Mouse (Mus musculus) c-Kit-negative CD71-positive TER-119-positive erythroid progenitor cells, embryonic 14.5 days (primary cell): ENCODE data around the gene Dock2.
"Not testable (repeated sequence)": the region's sequence is repeated elsewhere in the genome, so short reads cannot be mapped to it uniquely, and the experiment has no call there.

Experiments used
- DNase-seq: peaks from one replicate; pipeline ENCODE4 v3.0.0-alpha.2; 2013; ENCODE audit warnings: low read depth, low spot score

Dock2 gene

DNA sequence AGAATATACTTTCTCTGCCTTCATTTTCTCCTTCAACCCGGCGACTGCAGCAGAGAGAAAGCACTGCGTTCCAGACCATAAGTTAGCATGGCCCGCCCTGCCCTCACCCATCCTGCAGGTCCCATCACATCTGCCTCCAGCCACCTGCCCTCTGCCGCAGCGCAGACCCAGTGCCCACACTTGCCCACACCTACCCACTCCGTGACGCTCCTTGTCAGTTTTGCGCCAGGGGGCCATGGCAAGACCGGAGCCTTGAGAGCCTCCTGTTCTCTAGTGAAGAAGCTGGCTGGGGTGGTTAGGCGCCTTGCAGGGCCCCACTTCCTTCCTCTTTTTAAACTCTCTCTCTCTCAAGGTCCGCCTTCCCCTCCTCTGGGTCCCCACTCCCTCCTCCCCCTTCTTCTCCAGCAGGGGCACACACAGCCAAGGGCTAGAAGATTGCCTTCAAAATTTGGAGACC lies at the start of gene Dock2:
Gene Dock2 (minus strand): TSS at position 306 of the 457 bp plus-strand sequence.
- no peak for DNase-seq

DNA sequence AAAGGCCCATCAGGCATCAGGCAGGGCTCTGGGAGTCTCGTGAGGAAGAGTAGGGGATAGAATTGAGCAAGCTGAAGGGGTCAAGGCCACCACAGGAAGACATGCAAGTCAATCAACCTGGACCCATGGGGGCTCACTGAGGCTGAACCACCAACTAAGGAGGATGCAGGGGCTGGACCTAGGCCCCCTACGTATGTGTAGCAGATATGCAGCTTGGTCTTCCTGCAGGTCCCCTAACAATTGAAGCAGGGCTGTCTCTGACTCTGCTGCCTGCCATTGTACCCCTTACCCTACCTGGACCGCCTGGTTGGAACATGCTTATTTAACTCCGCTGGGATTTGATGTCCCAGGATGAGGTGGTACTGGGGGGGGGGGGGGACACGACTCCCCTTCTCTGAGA lies 49.0 kb upstream of the Dock2 start:
- DNase-seq = no peak

DNA sequence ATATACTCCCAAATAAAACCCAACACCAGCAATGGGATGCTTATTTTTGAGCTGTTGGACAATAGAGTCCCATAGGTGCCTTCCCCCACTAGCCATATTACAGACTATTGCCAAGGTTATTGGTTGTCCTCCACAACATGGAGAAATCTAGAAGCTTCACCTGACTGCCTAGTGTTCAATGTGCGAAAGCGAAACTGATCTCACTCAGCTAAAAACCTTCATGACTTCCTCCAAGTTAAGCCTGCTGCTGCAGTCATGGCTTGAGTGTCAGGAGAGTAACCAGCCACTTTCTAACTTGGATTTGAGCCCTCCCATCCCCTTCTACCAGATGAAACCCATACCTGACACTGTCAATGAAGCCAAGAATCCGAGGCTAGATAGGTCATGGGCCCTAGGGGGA lies 44.1 kb upstream of the Dock2 start:
- DNase-seq = no peak

DNA sequence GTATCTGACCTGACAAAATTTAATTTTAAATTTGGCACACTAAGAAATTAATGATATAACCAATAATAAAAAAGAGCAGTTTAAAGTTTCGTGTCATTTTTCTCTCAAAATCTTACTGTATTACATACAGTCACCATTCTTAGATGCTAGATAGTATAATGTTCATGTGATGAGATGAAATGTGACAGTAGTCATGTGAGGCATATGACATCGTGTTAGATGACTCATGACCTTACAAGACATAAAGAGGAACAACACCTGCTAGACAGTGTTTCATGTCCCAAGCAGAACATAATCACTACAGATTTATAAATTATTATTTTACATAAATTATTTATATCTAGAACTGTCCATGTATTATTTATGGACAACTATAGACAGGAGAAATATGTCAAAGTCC lies 43.2 kb upstream of the Dock2 start:
- DNase-seq = no peak

DNA sequence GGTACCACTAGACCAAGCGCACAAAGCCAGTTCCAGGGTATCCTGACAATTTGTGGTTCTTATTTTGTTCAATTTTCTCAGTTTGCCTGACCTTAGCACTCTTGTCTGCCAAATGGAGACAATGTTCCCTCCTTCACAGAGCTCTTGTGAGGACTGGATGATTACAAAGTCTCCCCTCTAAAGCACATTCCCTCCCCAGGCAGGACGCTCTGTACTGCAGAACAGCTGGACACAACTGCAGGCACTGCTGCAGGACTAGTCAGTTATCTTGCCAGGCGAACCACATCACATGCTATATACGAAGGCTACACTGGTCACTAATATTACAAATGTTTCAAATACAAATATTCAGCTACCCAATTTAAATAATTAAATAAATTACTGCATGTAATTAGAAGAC lies 41.1 kb upstream of the Dock2 start:
- no peak for DNase-seq

DNA sequence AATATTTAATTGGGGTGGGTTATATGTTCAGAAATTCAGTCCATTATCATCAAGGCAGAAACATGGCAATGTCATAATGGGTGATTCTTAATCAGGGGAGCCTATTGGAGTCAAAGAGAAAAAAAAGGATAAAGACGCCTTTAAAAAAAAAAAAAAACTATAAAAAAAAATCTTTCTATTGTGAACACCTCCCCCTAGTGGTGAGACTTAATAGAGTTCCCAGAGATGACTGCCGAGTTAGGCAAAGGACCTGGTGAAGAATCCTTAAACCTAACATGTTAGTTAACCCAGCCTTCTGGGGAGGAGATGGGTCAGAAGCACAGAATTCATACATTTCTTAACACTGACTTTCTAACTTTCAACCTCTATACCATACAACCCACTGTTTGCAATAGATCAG lies 31.1 kb upstream of the Dock2 start:
- no peak for DNase-seq

DNA sequence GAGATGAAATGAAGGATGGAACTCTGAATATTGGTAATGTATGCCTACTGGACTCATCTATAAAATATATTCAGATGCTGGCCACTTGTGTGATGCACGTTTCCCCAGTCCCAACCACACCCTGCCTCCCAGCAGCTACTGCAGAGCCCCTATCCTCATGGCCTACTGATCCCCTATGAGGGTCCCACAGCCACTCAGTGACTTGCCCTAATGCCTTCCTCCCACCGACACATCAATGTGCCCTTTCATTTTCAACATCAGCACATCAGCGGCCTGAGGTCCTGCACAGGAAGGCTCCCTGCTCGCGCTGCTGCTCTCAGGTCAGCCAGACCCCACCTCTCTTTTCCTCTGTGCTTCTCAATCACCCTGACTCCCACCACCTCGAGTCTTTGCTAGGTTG lies 30.6 kb upstream of the Dock2 start:
- DNase-seq = no peak

DNA sequence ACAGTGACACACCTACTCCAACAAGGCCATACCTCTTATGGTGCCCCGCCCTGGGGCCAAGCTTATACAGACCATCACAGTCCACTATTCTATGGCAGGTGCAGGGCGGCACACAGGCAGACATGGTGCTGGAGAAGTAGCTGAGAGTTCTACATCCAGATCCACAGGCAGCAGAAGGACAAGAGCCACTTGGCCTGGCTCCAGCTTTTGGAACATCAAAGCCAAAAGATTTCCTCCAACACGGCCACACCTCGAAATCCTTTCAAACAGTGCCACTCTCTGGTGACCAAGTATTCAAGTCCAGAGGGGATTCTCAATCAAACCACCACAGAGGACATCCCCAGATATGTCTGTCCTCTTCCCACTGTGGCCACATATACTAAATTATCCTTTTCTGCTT lies 21.3 kb upstream of the Dock2 start:
- not testable (repeated sequence) for DNase-seq

DNA sequence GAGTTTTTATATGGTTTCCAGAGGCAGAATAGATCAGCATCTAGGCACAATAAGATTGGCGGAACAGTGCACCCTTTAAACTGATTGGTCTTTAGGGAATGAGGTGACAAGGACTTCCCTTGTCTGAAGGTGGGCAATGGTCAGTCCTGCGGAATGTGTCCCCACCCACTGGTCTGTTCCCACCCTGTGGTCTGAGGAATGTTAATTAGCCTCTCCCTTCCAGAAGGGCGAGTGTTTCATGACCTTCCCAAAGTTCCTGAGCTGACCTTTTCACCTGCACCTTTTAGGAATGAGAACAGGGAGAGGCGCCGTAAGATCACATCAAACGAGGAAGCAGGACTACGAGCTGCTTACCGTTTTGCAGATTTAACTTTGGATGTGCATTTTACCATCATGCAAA lies 14.4 kb upstream of the Dock2 start:
- not testable (repeated sequence) for DNase-seq

DNA sequence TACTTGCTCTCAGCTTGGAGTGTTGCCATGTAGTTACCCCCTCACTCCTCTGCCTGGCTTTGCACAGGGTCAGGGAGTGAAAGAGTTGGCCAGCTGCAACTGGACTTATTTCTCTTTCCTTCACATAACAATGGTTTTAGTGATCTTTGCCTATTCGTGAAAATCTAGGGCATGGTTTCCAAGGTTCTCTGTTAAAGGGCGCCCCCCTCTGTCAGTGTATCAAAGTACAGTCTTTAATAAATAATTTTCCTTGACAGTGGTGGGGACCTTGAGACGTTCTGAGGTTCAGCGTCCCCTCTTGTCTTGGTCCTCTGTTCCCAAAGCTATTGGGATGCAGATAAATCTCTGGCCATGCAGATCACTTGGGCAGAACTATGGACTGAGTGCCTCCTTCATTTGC lies 12.4 kb upstream of the Dock2 start:
- no peak for DNase-seq

DNA sequence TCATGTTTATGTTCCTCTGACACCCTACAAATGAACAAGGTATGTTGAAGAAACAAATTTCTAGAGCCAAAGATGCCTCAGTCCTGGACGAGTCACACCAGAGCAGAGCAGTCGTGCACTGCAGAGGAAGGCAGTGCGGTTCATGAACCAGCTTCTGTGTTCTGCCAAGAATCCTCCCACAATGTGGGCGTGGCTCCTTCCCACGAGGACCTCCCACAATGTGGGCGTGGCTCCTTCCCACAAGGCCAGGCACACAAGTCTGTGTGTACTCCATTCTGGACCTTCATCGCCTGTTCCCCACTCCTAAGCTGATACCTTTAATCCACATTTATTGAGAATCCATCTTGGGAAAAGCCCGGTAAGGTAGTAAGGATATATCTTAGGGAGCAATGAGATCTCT lies 8.2 kb upstream of the Dock2 start:
- DNase-seq = peak; percentile 20

DNA sequence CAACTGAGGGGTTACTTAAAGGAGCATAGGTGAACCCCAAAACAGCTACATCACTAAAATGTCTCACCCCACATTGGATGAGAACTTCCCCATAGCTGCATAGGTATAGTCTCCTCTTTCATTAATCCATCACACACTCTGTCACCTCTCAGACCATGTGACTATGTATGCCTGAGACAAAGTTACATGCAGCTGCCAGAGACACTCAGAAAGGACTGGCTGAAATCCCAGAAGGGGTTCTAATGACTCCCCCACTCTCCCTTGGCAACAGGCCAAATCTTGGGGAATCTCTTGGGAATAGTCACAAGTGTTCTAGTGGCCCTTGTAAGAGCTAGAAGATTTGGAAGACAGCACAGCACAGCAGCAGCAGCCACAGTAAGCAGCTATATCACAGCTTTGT lies 1.2 kb upstream of the Dock2 start:
- no peak for DNase-seq

DNA sequence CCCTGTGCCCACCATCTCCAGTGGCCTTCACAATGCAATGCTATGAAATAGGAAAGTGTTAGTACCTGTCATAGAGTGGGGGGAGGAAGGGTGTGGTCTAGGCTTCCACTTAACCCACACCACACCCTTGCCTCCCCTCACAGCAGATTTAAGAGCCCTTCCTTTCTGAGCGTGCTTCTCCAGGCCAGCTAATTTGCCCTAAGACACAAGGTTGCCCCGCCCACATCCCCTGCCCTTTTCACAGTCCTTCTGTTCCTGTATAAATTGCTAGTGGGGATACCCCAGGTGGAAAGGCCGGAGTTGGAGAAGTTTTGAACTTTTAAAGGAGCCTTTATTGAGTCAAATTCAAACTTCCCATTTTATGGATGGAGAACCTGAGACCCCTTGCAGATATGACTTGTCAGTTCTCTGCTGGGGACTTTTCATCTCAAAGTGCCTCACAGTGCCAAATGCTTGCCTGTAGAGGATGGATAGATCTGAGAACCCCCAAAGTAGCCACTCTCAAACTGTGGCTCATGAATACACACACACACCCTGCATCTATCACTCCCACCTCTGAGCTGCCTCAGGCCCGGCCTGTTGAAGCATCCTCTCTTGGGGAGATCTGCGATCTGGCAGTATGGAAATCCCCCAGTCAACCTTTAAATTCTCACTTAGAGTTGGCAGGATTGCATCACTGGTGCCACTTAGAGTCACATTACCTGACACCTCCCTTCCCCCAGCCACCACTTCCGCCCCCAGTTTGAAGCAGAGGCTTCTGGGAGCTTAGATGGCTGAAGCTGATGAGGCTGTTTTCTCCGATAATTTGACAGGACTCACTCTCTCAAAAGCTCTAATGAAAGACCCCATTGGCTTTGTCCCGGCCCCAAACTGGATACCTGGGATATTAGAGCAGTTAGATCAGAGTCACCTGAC lies 919 bp downstream of the Dock2 start:
- no peak for DNase-seq

DNA sequence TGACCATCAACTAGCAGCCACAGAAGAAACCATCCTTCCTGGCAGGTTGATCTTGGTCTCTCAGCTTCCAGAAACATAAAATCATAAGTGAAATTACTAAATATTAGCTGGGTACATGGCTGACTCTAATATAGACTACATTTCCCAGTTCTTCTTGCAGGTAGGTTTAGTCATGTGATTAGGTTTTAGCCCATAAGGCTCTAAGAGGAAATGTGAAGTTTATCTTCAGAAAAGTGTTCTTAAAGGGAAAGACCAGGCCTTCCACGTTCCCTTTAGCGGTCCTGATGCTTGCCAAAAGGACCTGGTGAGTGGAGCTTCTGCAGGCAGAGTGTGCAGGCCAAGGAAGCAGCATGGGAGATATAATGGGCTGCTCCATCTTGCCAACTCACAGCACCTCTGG lies 2.9 kb downstream of the Dock2 start:
- no peak for DNase-seq

DNA sequence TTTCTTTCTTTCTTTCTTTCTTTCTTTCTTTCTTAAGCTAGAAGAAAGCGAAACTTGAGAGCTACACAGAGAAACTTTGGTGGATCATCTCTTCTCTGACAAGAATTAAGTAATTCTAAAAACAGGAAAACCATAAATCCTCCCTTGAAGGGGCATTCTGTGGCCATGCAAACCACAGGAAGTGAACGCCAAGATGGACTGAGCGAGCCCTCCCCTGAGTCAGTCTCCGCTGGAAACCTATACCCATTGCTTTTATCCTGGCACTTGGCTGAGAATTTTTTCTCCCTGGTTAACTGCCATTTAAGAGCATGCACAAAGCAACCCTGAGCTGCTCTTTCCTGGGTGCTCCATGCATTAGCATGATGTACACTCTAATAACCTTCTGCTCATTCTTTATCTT lies 3.7 kb downstream of the Dock2 start:
- DNase-seq = no peak

DNA sequence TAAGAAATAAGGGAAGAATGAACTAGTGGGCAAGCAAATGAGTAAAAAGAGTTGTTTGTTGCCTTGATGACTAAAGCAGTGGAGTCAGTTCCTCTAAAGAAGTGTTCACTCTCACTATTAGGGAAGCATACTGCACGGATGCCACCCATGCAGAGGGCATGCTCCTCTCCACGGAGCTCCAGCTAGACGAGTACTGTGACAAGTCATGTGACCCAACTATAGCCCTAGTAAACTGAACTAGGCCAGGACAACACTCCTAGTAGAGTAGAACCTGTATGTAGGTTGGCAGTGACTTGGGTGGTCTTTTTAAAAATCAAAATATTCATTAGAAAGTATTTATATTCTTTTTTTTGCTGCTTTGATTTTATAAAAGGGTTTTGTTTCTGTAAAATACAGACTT lies 5.3 kb downstream of the Dock2 start:
- no peak for DNase-seq

DNA sequence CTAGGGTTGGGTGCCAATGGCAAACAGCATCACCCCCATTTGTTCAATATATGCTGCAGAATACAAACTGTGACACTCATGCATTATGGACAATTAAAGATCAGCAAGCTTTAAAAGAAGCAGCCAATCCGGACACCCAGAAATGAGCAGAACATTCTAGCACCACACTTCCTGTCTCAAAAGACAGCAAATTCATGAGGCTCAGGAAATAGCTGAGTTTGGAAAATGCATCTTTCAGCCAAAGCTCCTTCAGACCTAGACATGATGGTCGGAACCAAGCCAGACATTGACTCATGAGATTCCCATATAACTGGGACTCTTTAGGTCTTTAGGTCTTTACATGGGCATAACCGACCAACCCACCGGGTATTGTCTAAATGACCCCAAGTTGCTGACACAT lies 6.2 kb downstream of the Dock2 start:
- no peak for DNase-seq

DNA sequence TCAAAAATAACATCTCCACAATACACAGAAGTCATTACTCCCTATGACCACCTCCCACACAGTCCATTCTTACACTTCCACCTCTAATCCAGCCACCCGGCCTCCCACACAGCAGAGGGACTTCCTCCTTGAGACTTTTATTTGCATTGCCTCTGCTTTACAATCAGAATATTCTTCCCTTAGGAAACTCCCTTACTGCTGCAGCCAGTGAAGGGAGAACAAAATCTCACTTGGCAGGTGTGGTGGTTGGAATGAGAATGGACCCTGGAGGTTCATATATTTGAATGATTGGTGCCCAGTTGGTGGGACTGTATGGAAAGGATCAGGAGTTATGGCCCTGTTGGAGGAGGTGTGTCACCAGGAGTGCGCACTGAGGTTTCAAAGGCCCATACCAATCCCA lies 7.6 kb downstream of the Dock2 start:
- DNase-seq = no peak

DNA sequence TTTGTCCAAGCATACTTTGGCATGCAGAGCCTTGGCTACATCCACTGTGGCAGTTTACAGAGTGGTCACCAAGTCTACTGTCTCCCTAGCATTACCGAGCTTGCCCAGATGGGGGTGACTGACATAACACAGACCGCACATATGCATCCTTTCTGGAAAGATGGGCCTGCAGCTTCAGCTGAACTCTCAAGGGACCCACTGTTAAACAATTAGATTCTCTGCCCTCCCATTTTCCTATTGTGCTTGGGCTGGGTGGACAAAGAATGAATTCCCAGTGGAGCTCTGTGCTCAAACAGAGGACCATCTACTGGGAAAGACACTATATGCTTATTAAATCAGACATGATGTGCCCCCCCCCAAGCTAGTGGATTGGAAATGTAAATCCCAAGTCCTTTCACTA lies 9.1 kb downstream of the Dock2 start:
- DNase-seq = no peak

DNA sequence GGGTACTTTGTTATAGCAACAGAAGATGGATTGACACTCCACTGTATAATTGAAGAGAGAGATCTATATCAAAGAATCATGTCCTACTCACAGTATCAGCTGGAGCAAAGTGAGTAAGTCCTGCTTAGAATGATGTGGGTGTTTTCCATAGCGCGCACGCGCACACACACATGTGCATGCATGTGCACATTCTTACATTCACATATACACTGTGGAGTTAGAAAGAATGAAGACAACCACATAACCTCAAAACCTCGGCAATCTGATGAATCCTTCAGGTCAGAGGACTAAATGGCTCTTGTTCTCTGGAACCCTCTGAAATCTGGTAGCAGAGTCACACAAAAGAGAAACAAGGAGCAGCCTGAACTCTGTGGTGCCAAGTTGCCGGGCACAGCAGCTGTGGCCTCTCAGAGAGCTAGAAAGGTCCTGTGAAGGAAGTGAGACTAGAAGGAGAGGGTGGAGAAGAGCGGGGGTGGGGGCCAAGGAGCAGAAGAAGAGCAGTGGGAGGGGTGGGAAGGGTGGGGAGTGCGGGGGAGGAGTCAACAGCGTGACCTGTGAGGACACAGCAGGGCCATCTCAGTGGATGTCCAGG lies 10.3 kb downstream of the Dock2 start:
- DNase-seq = no peak

DNA sequence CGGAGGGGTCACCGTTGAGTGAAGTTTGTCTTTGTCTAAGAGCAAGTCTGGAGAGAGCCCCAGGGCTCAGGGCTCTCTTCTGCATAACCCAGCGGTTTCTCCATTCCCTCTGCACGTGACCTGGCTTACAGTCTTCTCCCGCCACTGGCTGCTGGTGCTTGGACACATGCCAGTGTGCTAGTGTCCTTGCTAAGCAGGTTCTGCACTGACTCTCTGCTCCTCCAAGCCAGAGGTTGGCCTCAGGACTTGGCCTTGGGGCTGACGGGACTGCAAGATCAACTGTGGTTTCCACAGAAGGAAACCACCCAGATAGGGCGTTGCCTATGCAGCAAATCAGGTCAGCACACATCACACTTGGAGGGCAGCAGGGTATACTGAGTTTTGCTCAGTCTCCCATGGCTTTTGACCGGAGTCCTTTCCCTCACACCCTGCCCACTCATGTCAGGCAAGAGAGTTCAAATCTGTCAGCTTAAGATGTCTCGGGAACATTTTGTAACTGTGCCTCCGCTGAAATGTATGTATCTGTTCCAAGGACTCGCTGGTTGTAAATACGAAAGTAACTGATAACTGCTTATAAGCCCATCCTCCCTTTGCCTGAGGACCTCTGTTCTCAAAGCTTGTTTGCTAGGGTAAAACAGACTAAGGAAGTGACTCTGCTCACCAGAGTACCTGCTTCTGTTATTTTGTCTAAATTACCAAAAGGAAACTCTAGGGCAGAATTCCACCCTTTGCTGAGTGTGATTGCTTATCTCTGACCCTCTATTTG lies 12.3 kb downstream of the Dock2 start:
- no peak for DNase-seq

DNA sequence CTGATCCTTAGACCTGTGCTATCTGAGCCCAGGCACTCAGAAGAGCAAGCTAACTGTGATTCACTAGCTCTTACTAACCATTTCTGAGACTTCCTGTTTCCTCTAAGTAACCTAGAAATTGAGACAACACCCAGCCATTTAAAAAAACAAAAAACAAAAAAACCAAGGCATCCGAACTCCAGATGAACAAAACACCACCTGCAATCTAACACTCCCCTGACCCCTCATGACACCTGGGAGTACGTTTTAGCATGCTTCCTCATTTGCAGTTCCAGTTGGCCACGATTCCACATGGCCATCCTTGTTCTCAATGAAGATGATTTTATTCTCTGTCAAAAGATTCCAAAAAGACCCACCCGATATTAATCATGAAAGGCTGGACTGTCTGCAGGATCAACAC lies 13.0 kb downstream of the Dock2 start:
- no peak for DNase-seq

DNA sequence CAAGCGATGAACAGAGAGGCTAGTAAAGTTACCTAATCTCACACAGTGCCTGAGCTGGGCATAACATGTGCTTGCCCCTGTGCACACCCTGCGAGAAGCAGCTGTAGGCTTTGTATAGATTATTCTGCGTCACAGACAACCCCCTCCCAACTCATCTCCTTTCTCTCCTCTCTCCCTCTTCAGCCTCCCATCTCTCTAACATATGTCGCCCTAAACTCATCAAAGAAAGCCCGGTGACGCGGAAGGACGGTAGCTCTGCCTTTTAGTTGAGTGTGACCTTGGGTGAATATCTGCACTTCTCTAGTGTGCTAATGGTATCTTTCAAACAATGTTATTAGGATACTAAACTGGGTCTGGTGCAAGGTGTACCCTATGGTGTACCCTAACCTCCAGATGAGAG lies 13.7 kb downstream of the Dock2 start:
- DNase-seq = no peak
